Mouse (Mus musculus) CH12.LX (cell line): Measurements from ENCODE around the gene Cacna1i. TPM values are rescaled to one million over a fixed set of nuclear protein-coding genes. Genes with fewer than 3 reads are reported as not detected.

Experiments used
- DNase-seq: peaks from one replicate; pipeline ENCODE4 v3.0.0-alpha.2; 2013; ENCODE audit errors: extremely low read depth
- H3K27ac ChIP-seq: 2 replicates; pipeline ENCODE4 v1.5.1; 2012; ENCODE audit warnings: low read depth, mild to moderate bottlenecking, control low read depth, moderate library complexity; ENCODE audit not compliant: insufficient read depth
- H3K27me3 ChIP-seq: replicated peaks from 2 replicates; pipeline ENCODE3; 2012; ENCODE audit warnings: inconsistent platforms
- H3K36me3 ChIP-seq, 2 experiments: replicated peaks in 1 of 2; 2 replicates each; pipeline versions ENCODE3 to v1.6.1; 2012; ENCODE audit warnings: inconsistent platforms in 1 of 2, low read length in 1 of 2, mild to moderate bottlenecking in 1 of 2, mixed read lengths in 1 of 2, moderate library complexity in 1 of 2; ENCODE audit not compliant: control insufficient read depth in 1 of 2, insufficient read depth in 1 of 2
- H3K4me1 ChIP-seq, 2 experiments: 2 replicates each; pipeline ENCODE4 v1.6.1; 2012; ENCODE audit warnings: inconsistent platforms in 1 of 2, moderate library complexity in 1 of 2; ENCODE audit not compliant: insufficient read depth in 2 of 2, control insufficient read depth in 1 of 2
- H3K4me2 ChIP-seq: 2 replicates; pipeline ENCODE4 v1.6.1; 2012; ENCODE audit warnings: low read depth, mild to moderate bottlenecking, control low read depth; ENCODE audit not compliant: poor library complexity, insufficient read depth, severe bottlenecking
- H3K4me3 ChIP-seq, 3 experiments: fragments of 150-350 bp in 1 of 3; sonication (generic) in 1 of 3; replicated peaks in 1 of 3; 2 replicates each; pipeline versions ENCODE3 to v1.5.1; 2011 to 2012; ENCODE audit warnings: low read depth in 2 of 3, low read length in 2 of 3, mild to moderate bottlenecking in 2 of 3, moderate library complexity in 2 of 3, control low read depth in 1 of 3, improper control_type of control experiment in 1 of 3, inconsistent platforms in 1 of 3, mixed read lengths in 1 of 3; ENCODE audit not compliant: poor library complexity in 1 of 3
- H3K79me2 ChIP-seq: replicated peaks from 2 replicates; pipeline ENCODE4 v1.6.1; 2012; ENCODE audit warnings: mild to moderate bottlenecking, moderate library complexity; ENCODE audit not compliant: control insufficient read depth, poor library complexity, insufficient read depth, severe bottlenecking; ENCODE audit errors: extremely low read depth
- H3K9ac ChIP-seq: 2 replicates; pipeline ENCODE4 v1.6.1; 2012; ENCODE audit warnings: low read depth, mild to moderate bottlenecking, control low read depth, moderate library complexity; ENCODE audit not compliant: insufficient read depth
- H3K9me3 ChIP-seq: replicated peaks from 2 replicates; pipeline ENCODE3; 2012; ENCODE audit warnings: low read length, inconsistent platforms, mixed read lengths
- BHLHE40 ChIP-seq: IDR thresholded peaks from 2 replicates; pipeline ENCODE4 v1.6.1; 2011; ENCODE audit warnings: mild to moderate bottlenecking, low read depth, low read length, improper control_type of control experiment
- CTCF ChIP-seq, 2 experiments: IDR thresholded peaks in 1 of 2; conservative IDR thresholded peaks in 1 of 2; 2 replicates each; pipeline ENCODE4 v1.5.1; 2011 to 2012; ENCODE audit warnings: low read depth in 2 of 2, low read length in 2 of 2, improper control_type of control experiment in 1 of 2, inconsistent platforms in 1 of 2, mild to moderate bottlenecking in 1 of 2, moderate library complexity in 1 of 2
- ELF1 ChIP-seq: IDR thresholded peaks from 2 replicates; pipeline ENCODE4 v1.6.1; 2014; ENCODE audit warnings: low read depth, mild to moderate bottlenecking, inconsistent platforms, low read length, improper control_type of control experiment
- ETS1 ChIP-seq: conservative IDR thresholded peaks from 2 replicates; pipeline ENCODE4 v1.6.1; 2012; ENCODE audit warnings: low read depth, mild to moderate bottlenecking, inconsistent platforms, low read length, improper control_type of control experiment, moderate library complexity
- GABPA ChIP-seq: IDR thresholded peaks from 2 replicates; pipeline ENCODE4 v1.6.1; 2012; ENCODE audit warnings: low read depth, low read length, improper control_type of control experiment, inconsistent platforms; ENCODE audit not compliant: insufficient replicate concordance
- IRF4 ChIP-seq: IDR thresholded peaks from 2 replicates; pipeline ENCODE4 v1.6.1; 2014; ENCODE audit warnings: low read depth, mild to moderate bottlenecking, inconsistent platforms, low read length, improper control_type of control experiment
- JUN ChIP-seq: IDR thresholded peaks from 2 replicates; pipeline ENCODE4 v1.6.1; 2011; ENCODE audit warnings: low read depth, mild to moderate bottlenecking, low read length, improper control_type of control experiment, moderate library complexity; ENCODE audit not compliant: insufficient read depth
- MAZ ChIP-seq: IDR thresholded peaks from 2 replicates; pipeline ENCODE4 v1.6.1; 2012; ENCODE audit warnings: low read depth, mild to moderate bottlenecking, inconsistent platforms, low read length, improper control_type of control experiment, moderate library complexity
- MYC ChIP-seq: IDR thresholded peaks from 2 replicates; pipeline ENCODE4 v1.6.1; 2011; ENCODE audit warnings: low read depth, mild to moderate bottlenecking, improper control_type of control experiment, low read length
- NRF1 ChIP-seq: IDR thresholded peaks from 2 replicates; pipeline ENCODE4 v1.6.1; 2014; ENCODE audit warnings: low read depth, mild to moderate bottlenecking, inconsistent platforms, low read length, improper control_type of control experiment, moderate library complexity
- PAX5 ChIP-seq: IDR thresholded peaks from 2 replicates; pipeline ENCODE4 v1.6.1; 2012; ENCODE audit warnings: low read length, inconsistent platforms, mixed read lengths
- POLR2A ChIP-seq: IDR thresholded peaks from 2 replicates; pipeline ENCODE4 v1.6.1; 2011; ENCODE audit warnings: low read depth, mild to moderate bottlenecking, improper control_type of control experiment, low read length
- POLR2AphosphoS2 ChIP-seq: IDR thresholded peaks from 2 replicates; pipeline ENCODE4 v1.6.1; 2011; ENCODE audit warnings: low read depth, low read length, improper control_type of control experiment
- RCOR1 ChIP-seq: conservative IDR thresholded peaks from 2 replicates; pipeline ENCODE4 v1.6.1; 2012; ENCODE audit warnings: low read depth, mild to moderate bottlenecking, inconsistent platforms, low read length, improper control_type of control experiment
- SMC3 ChIP-seq: IDR thresholded peaks from 2 replicates; pipeline ENCODE4 v1.6.1; 2011; ENCODE audit warnings: low read depth, low read length, improper control_type of control experiment
- TBP ChIP-seq: conservative IDR thresholded peaks from 2 replicates; pipeline ENCODE4 v1.6.1; 2011; ENCODE audit warnings: low read depth, low read length, improper control_type of control experiment
- UBTF ChIP-seq: IDR thresholded peaks from 2 replicates; pipeline ENCODE4 v1.6.1; 2012; ENCODE audit warnings: low read depth, mild to moderate bottlenecking, inconsistent platforms, low read length, improper control_type of control experiment, moderate library complexity
- USF1 ChIP-seq: IDR thresholded peaks from 2 replicates; pipeline ENCODE4 v1.6.1; 2014; ENCODE audit warnings: low read depth, mild to moderate bottlenecking, inconsistent platforms, low read length, improper control_type of control experiment
- USF2 ChIP-seq: conservative IDR thresholded peaks from 2 replicates; pipeline ENCODE4 v1.6.1; 2011; ENCODE audit warnings: low read depth, low read length, improper control_type of control experiment
- ZC3H11A ChIP-seq: IDR thresholded peaks from 2 replicates; pipeline ENCODE4 v1.6.1; 2012; ENCODE audit warnings: low read depth, mild to moderate bottlenecking, inconsistent platforms, low read length, improper control_type of control experiment
- ZMIZ1 ChIP-seq: IDR thresholded peaks from 2 replicates; pipeline ENCODE4 v1.6.1; 2012; ENCODE audit warnings: low read depth, mild to moderate bottlenecking, inconsistent platforms, low read length, improper control_type of control experiment
- ZNF384 ChIP-seq: IDR thresholded peaks from 2 replicates; pipeline ENCODE4 v1.6.1; 2012; ENCODE audit warnings: low read depth, low read length, improper control_type of control experiment, inconsistent platforms
- dilution Hi-C: fragments of 300-500 bp; cut with MboI; formaldehyde crosslinking; loops from 2 replicates; pipeline ENCODE4 v1.14.3; 2020; ENCODE audit warnings: low sequenced_read_pairs; ENCODE audit not compliant: extremely low pct_unique_long_range_greater_than_20kb, extremely low pct_ligation_motif_present
- in situ Hi-C: fragments of 300-500 bp; cut with MboI; formaldehyde crosslinking; loops from 3 replicates; pipeline ENCODE4 v1.14.3; 2019; ENCODE audit warnings: low sequenced_read_pairs, low pct_ligation_motif_present, low pct_unique_long_range_greater_than_20kb, mixed read lengths
- polyA plus RNA-seq: library from polyadenylated mRNA; unstranded; fragments of >175 nt; gene quantifications from 2 replicates; pipeline ENCODE4 v1.2.1, GENCODE M21; 2012; ENCODE audit warnings: low read depth; ENCODE audit not compliant: insufficient read length
- total RNA-seq, 2 experiments: library from RNA; depleted of rRNA; stranded (reverse); fragments of 300-350 nt in 1 of 2; fragments of >200 nt in 1 of 2; gene quantifications; 2 replicates each; pipeline ENCODE4 v1.2.3; 2012 to 2014

The Cacna1i gene
- total and polyA plus RNA-seq, 3 experiments: under 0.01 TPM; not detected in 2

- no peak for TF ChIP-seq IRF4
- TF ChIP-seq MAZ: no peak
- TF ChIP-seq CTCF (conservative IDR thresholded peaks at IDR 0.05 in 1 of 2, IDR thresholded peaks at IDR 0.05 in 1 of 2; ENCODE audit: low read depth in 2 of 2, low read length in 2 of 2): no peak
- no peak for TF ChIP-seq JUN
- Histone ChIP-seq H3K79me2 (no peaks in the 10 kb centered on the region), H3K27ac (no peak overlapping the region), H3K4me3 (no peak overlapping the region), H3K4me1 (no peaks in the 10 kb centered on the region), H3K4me2 (no peak overlapping the region), H3K9ac (no peak overlapping the region), H3K9me3 (no peaks in the 10 kb centered on the region), H3K27me3 (peaks cover 87% of the 10 kb centered on the region), H3K36me3 (no peaks in the 10 kb centered on the region)
- in situ Hi-C loops (no loop called here), dilution Hi-C loops (no loop called here)
- DNase-seq: no peak
Observed at GRCm38 (mm10) chr15:80415132-80415531, 128.1 kb downstream of the Cacna1i start.

GRCm38 (mm10) chr15:80417066-80417465, 130.0 kb downstream of the Cacna1i start:
- Histone ChIP-seq H3K9me3 (no peaks in the 10 kb centered on the region), H3K36me3 (no peaks in the 10 kb centered on the region), H3K27me3 (peaks cover 81% of the 10 kb centered on the region), H3K9ac (no peak overlapping the region), H3K27ac (no peak overlapping the region), H3K4me1 (no peaks in the 10 kb centered on the region), H3K4me3 (no peak overlapping the region), H3K79me2 (no peaks in the 10 kb centered on the region), H3K4me2 (no peak overlapping the region)
- TF ChIP-seq ZMIZ1: no peak
- in situ Hi-C loops: no loop called here
- dilution Hi-C loops: no loop called here
- no peak for DNase-seq

GRCm38 (mm10) chr15:80418146-80418545, 131.1 kb downstream of the Cacna1i start:
- H3K4me2 ChIP-seq: no peak overlapping the region
- no peak for DNase-seq
- H3K4me3 ChIP-seq: no peak overlapping the region
- H3K79me2 ChIP-seq: no peaks in the 10 kb centered on the region
- peaks cover 78% of the 10 kb centered on the region for H3K27me3 ChIP-seq
- no peak for TF ChIP-seq ELF1
- no peak for TF ChIP-seq UBTF
- no peak for TF ChIP-seq JUN
- no peak for TF ChIP-seq CTCF (conservative IDR thresholded peaks at IDR 0.05 in 1 of 2, IDR thresholded peaks at IDR 0.05 in 1 of 2; ENCODE audit: low read depth in 2 of 2, low read length in 2 of 2)
- no peak for TF ChIP-seq ZC3H11A
- TF ChIP-seq NRF1: no peak
- TF ChIP-seq GABPA: no peak
- TF ChIP-seq ZNF384: no peak
- no peak for TF ChIP-seq POLR2AphosphoS2
- no peak for TF ChIP-seq ZMIZ1
- TF ChIP-seq RCOR1: no peak
- no peak for TF ChIP-seq BHLHE40
- TF ChIP-seq SMC3: no peak
- TF ChIP-seq MYC: no peak
- no peak for TF ChIP-seq USF2
- TF ChIP-seq USF1: no peak
- no peak for TF ChIP-seq ETS1
- no peak for TF ChIP-seq POLR2A
- no peak for TF ChIP-seq TBP
- TF ChIP-seq PAX5: no peak
- H3K9me3 ChIP-seq: no peaks in the 10 kb centered on the region
- no peaks in the 10 kb centered on the region for H3K4me1 ChIP-seq
- no peak overlapping the region for H3K27ac ChIP-seq
- H3K36me3 ChIP-seq: no peaks in the 10 kb centered on the region
- dilution Hi-C loops: no loop called here
- no peak overlapping the region for H3K9ac ChIP-seq
- in situ Hi-C loops: no loop called here
